Mouse (Mus musculus) embryonic facial prominence, embryonic 11.5 days (tissue): ENCODE results near the gene Pdpr. TPM values are rescaled to one million over a fixed set of nuclear protein-coding genes. Genes with fewer than 3 reads are reported as not detected.

ENCODE experiments used
- ATAC-seq: fragments of 200-750 bp; cut with Nextera tagmentation; replicated peaks from 2 replicates; pipeline ENCODE4 v1.8.0; 2017; ENCODE audit warnings: low read depth; ENCODE audit not compliant: insufficient number of reproducible peaks, low FRiP score, low TSS enrichment
- DNase-seq: peaks from one replicate; pipeline ENCODE4 v3.0.0-alpha.2; 2015; ENCODE audit warnings: low spot score
- H3K27ac ChIP-seq: fragments of 300-500 bp; sonication (generic); replicated peaks from 2 replicates; pipeline ENCODE4 v1.5.1; 2014; ENCODE audit warnings: mild to moderate bottlenecking, low read depth, low read length, control low read depth
- H3K27me3 ChIP-seq: fragments of 300-500 bp; sonication (generic); 2 replicates; pipeline ENCODE4 v1.6.1; 2014; ENCODE audit warnings: mild to moderate bottlenecking, low read length, moderate library complexity, mixed read lengths; ENCODE audit not compliant: control insufficient read depth, insufficient read depth
- H3K36me3 ChIP-seq: fragments of 300-500 bp; sonication (generic); replicated peaks from 2 replicates; pipeline ENCODE4 v1.6.1; 2014; ENCODE audit warnings: low read depth, mild to moderate bottlenecking, low read length, moderate library complexity, mixed read lengths; ENCODE audit not compliant: control insufficient read depth, insufficient read depth
- H3K4me1 ChIP-seq: fragments of 300-500 bp; sonication (generic); 2 replicates; pipeline ENCODE4 v1.6.1; 2014; ENCODE audit warnings: low read length, mixed read lengths; ENCODE audit not compliant: control insufficient read depth, insufficient read depth
- H3K4me2 ChIP-seq: fragments of 300-500 bp; sonication (generic); 2 replicates; pipeline ENCODE4 v1.6.1; 2014; ENCODE audit warnings: low read depth, mild to moderate bottlenecking, control low read depth, low read length, moderate library complexity
- H3K4me3 ChIP-seq: fragments of 300-500 bp; sonication (generic); 2 replicates; pipeline ENCODE4 v1.5.1; 2014; ENCODE audit warnings: low read depth, low read length, control low read depth
- H3K9ac ChIP-seq: fragments of 300-500 bp; sonication (generic); replicated peaks from 2 replicates; pipeline ENCODE4 v1.6.1; 2014; ENCODE audit warnings: mild to moderate bottlenecking, control low read depth, low read length
- H3K9me3 ChIP-seq: fragments of 300-500 bp; sonication (generic); replicated peaks from 2 replicates; pipeline ENCODE4 v1.6.1; 2016; ENCODE audit warnings: mild to moderate bottlenecking, low read length, inconsistent platforms, mixed read lengths; ENCODE audit not compliant: control insufficient read depth
- WGBS: fragments of 180-500 bp; shearing (Covaris S2); extraction: QIAGEN DNeasy Blood & Tissue Kit; methylation state at CpG from one replicate; pipeline ENCODE4 v1.1.7; 2014; 5-methylcytosine and 5-hydroxymethylcytosine counted together
- polyA plus RNA-seq: library from polyadenylated mRNA; unstranded; fragments of >200 nt; fragmentation: Nextera tagmentation; extraction: Ambion mirVana; gene quantifications from 2 replicates; pipeline ENCODE4 v1.2.1, GENCODE M21; 2014

Pdpr gene
- polyA plus RNA-seq, 1 experiment from 2014 or later, result 5.5 TPM

DNA sequence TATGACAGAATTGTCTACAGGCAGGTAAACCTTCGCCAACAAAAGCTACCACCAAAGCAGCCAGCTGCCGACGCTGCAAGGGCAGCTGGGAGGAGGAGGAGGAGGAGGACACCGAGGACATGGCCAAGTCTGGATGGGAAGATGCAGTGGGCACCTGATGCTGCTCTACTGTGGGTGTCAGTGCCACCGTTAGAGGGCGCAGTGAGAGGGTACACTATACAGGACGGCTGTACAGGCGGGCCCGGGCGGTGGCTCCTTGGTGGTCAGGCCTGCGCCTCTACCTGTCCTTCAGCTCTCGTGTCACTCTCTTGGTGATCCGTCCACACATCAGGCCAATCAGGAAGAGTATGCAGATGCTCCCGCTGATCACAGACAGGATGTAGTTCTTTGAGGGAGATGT is 63.2 kb downstream of the Pdpr start:
- H3K4me2 ChIP-seq, result no peak overlapping the region
- no peak overlapping the region for H3K9ac ChIP-seq
- DNase-seq (peak; percentile 60), ATAC-seq (0 out of 2 replicates have a peak, but pooled peaks have one; percentile 52)
- no peaks in the 10 kb centered on the region for H3K27me3 ChIP-seq
- no peaks in the 10 kb centered on the region for H3K4me1 ChIP-seq
- no peaks in the 10 kb centered on the region for H3K9me3 ChIP-seq
- 49% methylated on average over 14 of the region's 14 CpGs for WGBS
- no peak overlapping the region for H3K27ac ChIP-seq
- H3K4me3 ChIP-seq, result no peak overlapping the region
- peaks cover 4% of the 10 kb centered on the region for H3K36me3 ChIP-seq

DNA sequence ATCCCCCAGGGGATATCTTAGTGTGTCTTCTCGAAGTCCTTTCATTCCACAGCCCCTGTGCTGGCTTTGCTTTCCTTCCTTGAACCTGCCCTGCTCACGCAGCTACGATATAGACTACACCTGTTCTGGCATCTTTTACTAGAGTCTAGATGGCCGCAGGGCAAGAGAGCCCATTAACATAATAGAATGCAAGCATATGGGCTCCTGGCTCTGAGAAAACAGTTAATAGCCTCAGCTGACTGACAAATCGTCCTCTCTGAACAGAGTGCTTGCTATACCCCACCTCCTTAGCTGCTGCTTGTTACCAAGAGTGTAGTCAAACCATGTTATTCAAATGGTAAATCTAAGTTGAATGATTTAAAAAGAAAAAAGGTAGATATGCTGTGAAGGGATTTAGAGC is 77.2 kb downstream of the Pdpr start:
- H3K4me1 ChIP-seq, result no peaks in the 10 kb centered on the region
- H3K27ac ChIP-seq, result no peak overlapping the region
- peaks cover 10% of the 10 kb centered on the region for H3K36me3 ChIP-seq
- H3K4me3 ChIP-seq, result no peak overlapping the region
- WGBS, result 82% methylated on average over 5 of the region's 5 CpGs
- ATAC-seq (no peak), DNase-seq (no peak)
- H3K27me3 ChIP-seq, result no peaks in the 10 kb centered on the region
- H3K9me3 ChIP-seq, result no peaks in the 10 kb centered on the region
- H3K4me2 ChIP-seq, result no peak overlapping the region
- H3K9ac ChIP-seq, result no peak overlapping the region

DNA sequence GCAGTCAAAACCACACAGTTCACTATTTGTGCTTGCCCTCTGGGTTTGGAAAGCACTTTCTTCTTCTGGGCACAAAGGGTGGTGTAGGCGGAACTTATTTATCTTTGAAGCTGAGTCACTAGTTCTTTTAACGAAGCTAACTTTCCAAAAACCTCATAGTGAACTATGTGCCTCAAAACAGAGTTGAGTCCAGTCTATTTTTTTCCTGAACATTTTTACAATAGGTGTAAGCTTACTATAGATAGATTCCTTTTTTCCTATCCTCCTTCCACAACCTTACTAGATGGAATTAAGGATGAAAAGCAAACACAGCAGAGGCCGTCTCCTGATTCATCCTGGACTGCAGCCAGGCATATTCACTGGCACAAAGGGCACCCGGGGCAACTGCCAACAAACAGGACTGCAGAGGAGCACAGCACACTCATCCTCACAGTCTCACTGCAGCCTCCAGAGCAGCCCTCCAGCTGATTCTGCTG is 91.1 kb downstream of the Pdpr start:
- H3K27ac ChIP-seq, result no peak overlapping the region
- no peaks in the 10 kb centered on the region for H3K9me3 ChIP-seq
- WGBS, result 93% methylated on average over 4 of the region's 4 CpGs
- no peak for ATAC-seq
- no peak overlapping the region for H3K4me3 ChIP-seq
- no peak overlapping the region for H3K9ac ChIP-seq
- H3K4me1 ChIP-seq, result no peaks in the 10 kb centered on the region
- peaks cover 3% of the 10 kb centered on the region; the same call in 1 of the 2 replicates for H3K36me3 ChIP-seq
- DNase-seq, result no peak
- H3K4me2 ChIP-seq, result no peak overlapping the region
- no peaks in the 10 kb centered on the region for H3K27me3 ChIP-seq

Other genes starting within 250 kb of the Pdpr start
- gene Cog4, start 248.0 kb upstream of the Pdpr start, polyA plus RNA-seq, result 74.9 and 75.6 TPM in 2 replicates
- 212 and 213 TPM in 2 replicates for gene Sf3b3, start 247.8 kb upstream of the Pdpr start, polyA plus RNA-seq
- 5.6 and 6.8 TPM in 2 replicates for gene Fuk, start 192.1 kb upstream of the Pdpr start, polyA plus RNA-seq
- 15.1 and 17.4 TPM in 2 replicates for gene St3gal2, start 174.7 kb upstream of the Pdpr start, polyA plus RNA-seq
- 30.9 and 32.6 TPM in 2 replicates for gene Ddx19a, start 96.8 kb upstream of the Pdpr start, polyA plus RNA-seq
- 4.5 and 6.5 TPM in 2 replicates for gene Ddx19b, start 62.9 kb upstream of the Pdpr start, polyA plus RNA-seq
- gene Aars, start 61.5 kb upstream of the Pdpr start, polyA plus RNA-seq, result 60.9 and 68.6 TPM in 2 replicates
- gene Exosc6, start 38.3 kb upstream of the Pdpr start, polyA plus RNA-seq, result 31.2 and 39.6 TPM in 2 replicates
- 2.2 and 5.5 TPM in 2 replicates for gene Clec18a, start 2.2 kb upstream of the Pdpr start, polyA plus RNA-seq
- 75.6 and 79.7 TPM in 2 replicates for gene Glg1, start 164.6 kb downstream of the Pdpr start, polyA plus RNA-seq
- gene Rfwd3, start 205.6 kb downstream of the Pdpr start, polyA plus RNA-seq, result 95.7 and 96.7 TPM in 2 replicates
- 0.14 and 0.82 TPM in 2 replicates for gene Mlkl, start 243.5 kb downstream of the Pdpr start, polyA plus RNA-seq